Mouse (Mus musculus) liver, adult 2 months (tissue): Measurements from ENCODE around the gene Efcab11.

Experiments used
- CTCF ChIP-seq: fragments of 200-500 bp; IDR thresholded peaks from 2 replicates; pipeline ENCODE4 v1.5.1; 2011; ENCODE audit warnings: low read depth, low read length, control low read depth
- POLR2A ChIP-seq: fragments of 200-500 bp; IDR thresholded peaks from 2 replicates; pipeline ENCODE4 v1.6.1; 2011; ENCODE audit warnings: low read length, control low read depth; ENCODE audit not compliant: insufficient read depth; ENCODE audit errors: extremely low read depth

DNA sequence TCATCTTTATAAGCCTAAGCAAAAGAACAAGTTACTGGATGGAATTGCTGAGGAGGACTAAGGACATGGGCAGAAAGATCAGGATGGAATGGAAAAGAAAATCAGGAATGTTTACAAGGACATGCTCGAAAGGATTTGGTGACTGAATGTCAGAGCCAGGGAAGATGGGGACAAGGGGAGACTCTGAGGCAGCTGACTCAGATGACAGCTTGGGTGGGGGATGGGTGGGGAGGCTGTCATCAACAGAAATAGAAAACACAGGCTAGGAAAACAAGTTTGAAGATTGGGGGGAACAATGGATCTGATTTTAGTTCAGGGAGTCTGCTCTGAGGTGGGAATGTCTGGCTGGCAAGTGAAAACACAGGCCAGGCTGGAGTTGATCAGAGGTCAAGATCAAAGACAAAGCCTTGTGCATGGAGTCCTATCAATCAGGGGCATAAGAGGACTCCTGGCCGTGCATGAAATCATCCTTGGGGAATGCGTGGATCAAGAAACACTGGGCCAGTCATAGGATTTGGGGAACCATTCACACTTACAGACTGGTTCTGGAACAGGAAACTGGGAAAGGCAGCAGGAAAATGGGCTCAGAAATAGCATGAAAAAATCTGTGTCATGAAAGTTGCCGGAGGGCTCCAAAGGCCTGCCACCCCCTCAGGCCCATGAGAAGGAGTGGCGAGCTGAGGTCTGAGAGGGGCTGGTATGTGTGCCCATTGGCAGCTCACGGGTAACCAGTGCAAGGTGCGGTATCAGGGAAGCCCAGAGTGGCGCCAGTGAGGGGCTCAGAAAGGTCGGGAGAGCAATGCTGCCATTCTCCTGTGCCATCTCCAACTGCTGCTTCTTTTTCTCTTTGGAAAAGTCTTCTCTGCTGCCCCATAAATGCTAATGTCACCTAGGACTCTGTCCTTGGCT is 168.9 kb downstream of the Efcab11 start:
- TF ChIP-seq CTCF (no peak), POLR2A (no peak)
